Mouse (Mus musculus) small intestine, adult 2 months (tissue): ENCODE data around the gene Wfdc21.

ENCODE experiments used
- CTCF ChIP-seq: fragments of 200-500 bp; IDR thresholded peaks from 2 replicates; pipeline ENCODE4 v1.5.1; 2012; ENCODE audit warnings: low read depth, mild to moderate bottlenecking, control low read depth, inconsistent platforms, low read length, moderate library complexity, mixed read lengths; ENCODE audit not compliant: insufficient replicate concordance, insufficient read length; ENCODE audit errors: extremely low read depth
- POLR2A ChIP-seq: fragments of 200-500 bp; IDR thresholded peaks from 2 replicates; pipeline ENCODE4 v1.6.1; 2012; ENCODE audit warnings: low read depth, mild to moderate bottlenecking, control low read depth, inconsistent platforms, low read length, moderate library complexity

DNA sequence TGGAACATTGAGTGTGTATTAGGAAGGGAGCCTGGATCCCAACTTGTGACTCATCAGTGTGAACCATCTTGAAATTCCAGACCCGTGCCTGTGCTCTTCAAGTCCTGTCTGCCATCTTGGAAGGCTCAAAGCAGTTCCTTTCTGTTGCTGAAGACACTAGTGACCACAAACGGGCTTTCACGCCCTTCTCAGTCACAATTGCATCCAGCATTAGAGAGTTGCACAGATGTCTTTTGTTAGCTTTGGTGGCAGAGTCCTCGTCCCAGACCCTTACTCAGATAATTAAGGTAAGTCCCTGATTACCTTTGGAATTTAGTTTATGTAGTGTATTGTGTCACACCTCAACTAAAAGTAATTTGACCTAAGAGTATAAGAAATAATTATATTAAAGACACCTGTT lies 22.2 kb downstream of the Wfdc21 start:
- TF ChIP-seq CTCF (no peak), POLR2A (no peak)
